ENCODE assay signal across 11 mouse cellular contexts in genomic region chr17:28041298-28041697, GRCm38 (mm10). TPM values are rescaled to one million over a fixed set of nuclear protein-coding genes. Genes with fewer than 3 reads are reported as not detected.
DNase-seq lines count a peak whose midpoint lies in the region; ATAC-seq and TF ChIP-seq lines count a peak whose summit lies in the region.
"Had no signal": no experiment of that assay in that cellular context is flagged by ENCODE, and none has a peak within 500 bp of the region (broad histone marks: within the 10 kb centered on the region; RNA-seq: fewer than 3 reads in every experiment).

No protein-coding gene starts in this region.

- peaks cover 64% of the 10 kb centered on the region for H3K4me1 ChIP-seq in hindbrain, embryonic 10.5 days (replicated peaks)
- H3K4me1 ChIP-seq in midbrain, embryonic 13.5 days (replicated peaks), result peaks cover 74% of the 10 kb centered on the region

- H3K27ac ChIP-seq in hindbrain, embryonic 10.5 days, result peak overlapping the region; percentile 85
- H3K27ac ChIP-seq in midbrain, embryonic 13.5 days, result peak overlapping the region; percentile 88
- H3K27ac ChIP-seq: liver, embryonic 14.5 days had no signal

- H3K36me3 ChIP-seq in hindbrain, embryonic 10.5 days, result peaks cover 45% of the 10 kb centered on the region
- H3K36me3 ChIP-seq in midbrain, embryonic 13.5 days, result peaks cover 22% of the 10 kb centered on the region

- no peak for ATAC-seq in midbrain, embryonic 13.5 days

- intact Hi-C loops in left cerebral cortex, postnatal 25 days (cut with DNase I), result loop anchor here (5.0 to 10.0 kb wide), 2 partner anchors 34 to 136 kb away; partner anchors contain the start of genes Anks1 and Taf11

- H3K9me3 ChIP-seq in hindbrain, embryonic 10.5 days, result no peaks in the 10 kb centered on the region
- no peaks in the 10 kb centered on the region for H3K9me3 ChIP-seq in midbrain, embryonic 13.5 days

- 56% methylated on average over 13 of the region's 13 CpGs for WGBS in hindbrain, embryonic 10.5 days
- 43% methylated on average over 13 of the region's 13 CpGs for WGBS in midbrain, embryonic 13.5 days

- no peak for TF ChIP-seq POLR2A in brain, embryonic 14.5 days (IDR thresholded peaks at IDR 0.05; ENCODE audit: borderline replicate concordance, extremely low read depth, insufficient read depth, insufficient read length, poor library complexity, severe bottlenecking)

- H3K4me2 ChIP-seq in midbrain, embryonic 13.5 days (replicated peaks), result peak overlapping the region; percentile 64

- H3K4me3 ChIP-seq in hindbrain, embryonic 10.5 days, result peak overlapping the region; percentile 39
- H3K4me3 ChIP-seq in midbrain, embryonic 13.5 days (replicated peaks), result peak overlapping the region; percentile 41

- H3K9ac ChIP-seq in midbrain, embryonic 13.5 days (replicated peaks), result peak overlapping the region; percentile 70
- H3K9ac ChIP-seq: liver, embryonic 14.5 days had no signal

- no peak for TF ChIP-seq CTCF in brain, embryonic 14.5 days (IDR thresholded peaks at IDR 0.05; ENCODE audit: borderline replicate concordance, extremely low read depth, insufficient read depth, insufficient read length)

- H3K27me3 ChIP-seq in hindbrain, embryonic 10.5 days (ENCODE audit: insufficient read depth, poor library complexity, severe bottlenecking), result no peaks in the 10 kb centered on the region
- no peaks in the 10 kb centered on the region for H3K27me3 ChIP-seq in midbrain, embryonic 13.5 days

- peak; percentile 64 for DNase-seq in brain, embryonic 14.5 days (ENCODE audit: low read depth)
- DNase-seq in embryo, embryonic 11 days, result peak; percentile 37
- DNase-seq in hindbrain, embryonic 10.5 days (ENCODE audit: low spot score), result no peak
- no peak for DNase-seq in gastrocnemius, adult 18-20 months (ENCODE audit: low spot score)
- no peak for DNase-seq in T-cell, adult 2 months (ENCODE audit: low spot score)
- DNase-seq in left cerebral cortex, postnatal 25 days (ENCODE audit: low spot score in 2 of 2), result no peak
- DNase-seq: heart, adult 11 months; heart, postnatal 4 days; kidney, postnatal 14 days had no signal

RNA-seq across cellular contexts. Expression of gene Tcp11, which starts 39.1 kb away (rescaled TPM):
- polyA plus RNA-seq in brain, embryonic 14.5 days (2012; rRNA removed), result 2.4 and 2.8 TPM in 2 replicates
- polyA plus RNA-seq in hindbrain, embryonic 10.5 days (2016; fragmentation: Nextera tagmentation; extraction: Ambion mirVana), result 1.1 and 2.8 TPM in 2 replicates
- polyA plus RNA-seq in midbrain, embryonic 13.5 days (2015; fragmentation: Nextera tagmentation; extraction: Ambion mirVana), result 1.6 and 2.0 TPM in 2 replicates
- total RNA-seq in gastrocnemius, adult 18-20 months (2021), result not detected
- total RNA-seq in left cerebral cortex, postnatal 25 days (2021), result under 1 TPM; 0.80 to 0.99 TPM

Comparison
In these comparisons a context has a peak if more than half of its experiments do, and no peak if none do; other contexts are left out.
1. DNase-seq: peak in brain, embryonic 14.5 days (single experiment) and embryo, embryonic 11 days (single experiment); none in hindbrain, embryonic 10.5 days (single experiment), gastrocnemius, adult 18-20 months (single experiment), T-cell, adult 2 months (single experiment) and left cerebral cortex, postnatal 25 days (0 of 2).